Mouse (Mus musculus) C2C12 (cell line): Measurements from ENCODE around the gene Fth1.

Experiments used
- CTCF ChIP-seq: IDR thresholded peaks from one replicate; pipeline ENCODE4 v1.5.1; 2011; ENCODE audit not compliant: control insufficient read depth, insufficient read depth, insufficient read length
- MYOD1 ChIP-seq: IDR thresholded peaks from one replicate; pipeline ENCODE4 v1.6.1; 2011; ENCODE audit warnings: low read depth; ENCODE audit not compliant: control insufficient read depth, insufficient read length
- MYOG ChIP-seq: IDR thresholded peaks from one replicate; pipeline ENCODE4 v1.6.1; 2011; ENCODE audit not compliant: control insufficient read depth, insufficient read length; ENCODE audit errors: extremely low read depth

GRCm38 (mm10) chr19:9992011-9992958 lies 11.9 kb downstream of the Fth1 start:
- TF ChIP-seq CTCF = no peak
- TF ChIP-seq MYOD1 = no peak
- no peak for TF ChIP-seq MYOG
